Mouse (Mus musculus) embryonic facial prominence, embryonic 11.5 days (tissue): ENCODE measurements at regions not wholly inside any gene's neighbourhood (a gene's known extent, or its start where the extent isn't known, plus 50 kb on each side); places are given as distances from the start of the nearest gene placed in this dataset.

Source experiments
- ATAC-seq: fragments of 200-750 bp; cut with Nextera tagmentation; replicated peaks from 2 replicates; pipeline ENCODE4 v1.8.0; 2017; ENCODE audit warnings: low read depth; ENCODE audit not compliant: insufficient number of reproducible peaks, low FRiP score, low TSS enrichment
- DNase-seq: peaks from one replicate; pipeline ENCODE4 v3.0.0-alpha.2; 2015; ENCODE audit warnings: low spot score
- H3K27ac ChIP-seq: fragments of 300-500 bp; sonication (generic); replicated peaks from 2 replicates; pipeline ENCODE4 v1.5.1; 2014; ENCODE audit warnings: mild to moderate bottlenecking, low read depth, low read length, control low read depth
- H3K27me3 ChIP-seq: fragments of 300-500 bp; sonication (generic); 2 replicates; pipeline ENCODE4 v1.6.1; 2014; ENCODE audit warnings: mild to moderate bottlenecking, low read length, moderate library complexity, mixed read lengths; ENCODE audit not compliant: control insufficient read depth, insufficient read depth
- H3K36me3 ChIP-seq: fragments of 300-500 bp; sonication (generic); replicated peaks from 2 replicates; pipeline ENCODE4 v1.6.1; 2014; ENCODE audit warnings: low read depth, mild to moderate bottlenecking, low read length, moderate library complexity, mixed read lengths; ENCODE audit not compliant: control insufficient read depth, insufficient read depth
- H3K4me1 ChIP-seq: fragments of 300-500 bp; sonication (generic); 2 replicates; pipeline ENCODE4 v1.6.1; 2014; ENCODE audit warnings: low read length, mixed read lengths; ENCODE audit not compliant: control insufficient read depth, insufficient read depth
- H3K4me2 ChIP-seq: fragments of 300-500 bp; sonication (generic); 2 replicates; pipeline ENCODE4 v1.6.1; 2014; ENCODE audit warnings: low read depth, mild to moderate bottlenecking, control low read depth, low read length, moderate library complexity
- H3K4me3 ChIP-seq: fragments of 300-500 bp; sonication (generic); 2 replicates; pipeline ENCODE4 v1.5.1; 2014; ENCODE audit warnings: low read depth, low read length, control low read depth
- H3K9ac ChIP-seq: fragments of 300-500 bp; sonication (generic); replicated peaks from 2 replicates; pipeline ENCODE4 v1.6.1; 2014; ENCODE audit warnings: mild to moderate bottlenecking, control low read depth, low read length
- H3K9me3 ChIP-seq: fragments of 300-500 bp; sonication (generic); replicated peaks from 2 replicates; pipeline ENCODE4 v1.6.1; 2016; ENCODE audit warnings: mild to moderate bottlenecking, low read length, inconsistent platforms, mixed read lengths; ENCODE audit not compliant: control insufficient read depth
- WGBS: fragments of 180-500 bp; shearing (Covaris S2); extraction: QIAGEN DNeasy Blood & Tissue Kit; methylation state at CpG from one replicate; pipeline ENCODE4 v1.1.7; 2014; 5-methylcytosine and 5-hydroxymethylcytosine counted together

DNA sequence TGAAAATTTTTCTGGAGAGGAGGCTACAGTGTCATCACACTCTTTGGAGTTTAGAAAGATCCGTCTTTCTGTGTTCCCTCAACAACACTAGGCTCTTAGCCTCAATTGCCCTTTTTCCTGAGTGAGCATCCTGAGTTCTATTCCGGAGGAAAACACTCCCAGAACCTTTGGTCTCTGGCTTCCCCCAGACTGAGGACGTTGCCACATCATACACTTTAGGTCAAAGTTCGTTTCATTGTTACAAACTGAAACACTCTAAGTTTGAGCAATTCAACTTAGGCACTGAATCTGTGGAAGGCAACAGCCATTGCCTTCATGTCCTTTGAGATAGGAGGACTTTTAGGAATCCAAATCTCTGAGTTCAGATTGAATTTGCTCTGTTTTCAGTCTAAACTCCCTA lies 85.0 kb downstream of the Arl4a start:
- no peaks in the 10 kb centered on the region for H3K9me3 ChIP-seq
- no peaks in the 10 kb centered on the region for H3K36me3 ChIP-seq
- H3K4me2 ChIP-seq = no peak overlapping the region
- no peak overlapping the region for H3K9ac ChIP-seq
- no peak overlapping the region for H3K27ac ChIP-seq
- H3K4me3 ChIP-seq = no peak overlapping the region
- 64% methylated on average over 4 of the region's 4 CpGs for WGBS
- DNase-seq (no peak), ATAC-seq (no peak)
- H3K27me3 ChIP-seq = no peaks in the 10 kb centered on the region
- no peaks in the 10 kb centered on the region for H3K4me1 ChIP-seq

GRCm38 (mm10) chr12:39951911-39952310 lies 85.9 kb downstream of the Arl4a start:
- ATAC-seq = no peak
- Histone ChIP-seq H3K4me2 (no peak overlapping the region), H3K9ac (no peak overlapping the region), H3K4me1 (no peaks in the 10 kb centered on the region), H3K36me3 (no peaks in the 10 kb centered on the region), H3K27me3 (no peaks in the 10 kb centered on the region), H3K4me3 (no peak overlapping the region), H3K27ac (no peak overlapping the region), H3K9me3 (no peaks in the 10 kb centered on the region)
- DNase-seq = no peak
- 92% methylated on average over 6 of the region's 6 CpGs for WGBS

GRCm38 (mm10) chr12:39950270-39950801 lies 87.5 kb downstream of the Arl4a start:
- Histone ChIP-seq H3K9ac (no peak overlapping the region), H3K4me1 (no peaks in the 10 kb centered on the region), H3K4me2 (no peak overlapping the region), H3K27me3 (no peaks in the 10 kb centered on the region), H3K27ac (no peak overlapping the region), H3K4me3 (no peak overlapping the region), H3K36me3 (no peaks in the 10 kb centered on the region), H3K9me3 (no peaks in the 10 kb centered on the region)
- ATAC-seq (no peak), DNase-seq (no peak)
- WGBS = 91% methylated on average over 7 of the region's 7 CpGs

DNA sequence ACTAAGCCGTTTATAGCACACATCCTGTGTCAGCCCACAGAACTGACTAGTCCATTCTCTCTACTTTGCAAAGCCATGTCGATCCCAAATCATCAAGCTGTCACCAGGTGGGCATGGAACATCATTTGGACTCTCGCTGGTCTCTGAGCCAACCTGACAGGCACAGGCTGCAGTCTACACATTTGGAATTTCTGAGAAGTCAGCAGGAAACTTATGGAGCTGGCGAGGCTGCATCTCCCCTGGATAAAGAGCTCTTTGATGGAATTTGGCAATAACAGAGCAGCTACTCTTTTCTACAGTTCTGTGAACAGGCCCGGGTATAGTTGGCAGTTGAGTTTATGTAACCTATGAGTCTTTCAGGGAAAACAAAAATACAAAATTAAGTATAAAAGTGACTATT lies 94.9 kb downstream of the Arl4a start:
- ATAC-seq = no peak
- 71% methylated on average over 5 of the region's 5 CpGs for WGBS
- no peaks in the 10 kb centered on the region for H3K27me3 ChIP-seq
- no peaks in the 10 kb centered on the region for H3K4me1 ChIP-seq
- H3K36me3 ChIP-seq = no peaks in the 10 kb centered on the region
- H3K4me2 ChIP-seq = no peak overlapping the region
- no peak overlapping the region for H3K4me3 ChIP-seq
- H3K27ac ChIP-seq = no peak overlapping the region
- no peaks in the 10 kb centered on the region for H3K9me3 ChIP-seq
- no peak overlapping the region for H3K9ac ChIP-seq
- no peak for DNase-seq

DNA sequence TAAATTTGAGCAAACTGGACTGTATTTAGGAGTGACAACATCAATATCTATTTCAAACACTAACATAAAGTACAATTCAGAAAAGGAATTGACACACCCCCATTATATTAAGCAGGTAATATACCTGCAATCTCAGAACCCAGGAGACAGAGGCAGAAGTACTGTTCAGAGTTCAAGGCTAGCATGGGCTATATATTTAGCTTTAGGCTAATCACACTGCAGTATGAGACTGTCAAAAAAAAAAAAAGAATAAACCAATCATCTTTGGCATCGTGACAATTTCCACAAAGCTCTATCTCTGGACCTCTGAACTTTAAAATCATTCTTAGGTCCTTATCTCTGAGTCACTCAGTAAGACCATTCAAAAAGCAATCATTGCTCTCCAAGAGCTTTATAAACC lies 96.7 kb downstream of the Arl4a start:
- no peak for DNase-seq
- Histone ChIP-seq H3K4me3 (no peak overlapping the region), H3K9ac (no peak overlapping the region), H3K27me3 (no peaks in the 10 kb centered on the region), H3K27ac (no peak overlapping the region), H3K4me1 (no peaks in the 10 kb centered on the region), H3K36me3 (no peaks in the 10 kb centered on the region), H3K9me3 (no peaks in the 10 kb centered on the region), H3K4me2 (no peak overlapping the region)
- WGBS = 94% methylated on average over 1 of the region's 1 CpGs
- ATAC-seq = no peak

DNA sequence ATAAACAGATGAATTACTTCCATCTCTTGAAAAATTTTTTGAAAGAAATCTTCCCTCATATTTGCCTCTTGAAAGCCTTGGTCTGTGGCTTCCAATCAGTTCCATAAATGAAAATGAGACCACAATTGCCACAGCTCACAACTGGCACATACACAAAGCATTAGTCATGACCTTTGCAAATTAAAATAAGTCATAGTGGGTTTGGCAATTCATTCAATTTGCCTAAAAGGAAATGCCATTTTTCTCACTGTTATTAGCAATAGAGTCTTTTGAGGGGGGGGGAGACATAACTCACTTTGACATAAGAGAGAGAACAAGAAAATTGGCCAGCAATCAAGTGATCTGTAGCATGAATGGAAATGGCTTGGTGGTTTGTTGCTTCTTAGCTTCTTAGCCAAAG lies 98.8 kb downstream of the Arl4a start:
- ATAC-seq (no peak), DNase-seq (no peak)
- no peak overlapping the region for H3K4me2 ChIP-seq
- no peaks in the 10 kb centered on the region for H3K9me3 ChIP-seq
- no peak overlapping the region for H3K27ac ChIP-seq
- no peaks in the 10 kb centered on the region for H3K4me1 ChIP-seq
- H3K27me3 ChIP-seq = no peaks in the 10 kb centered on the region
- no peak overlapping the region for H3K9ac ChIP-seq
- no peak overlapping the region for H3K4me3 ChIP-seq
- H3K36me3 ChIP-seq = no peaks in the 10 kb centered on the region

- 91% methylated on average over 2 of the region's 2 CpGs for WGBS
- Histone ChIP-seq H3K27ac (no peak overlapping the region), H3K4me2 (no peak overlapping the region), H3K36me3 (no peaks in the 10 kb centered on the region), H3K9ac (no peak overlapping the region), H3K27me3 (no peaks in the 10 kb centered on the region), H3K4me3 (no peak overlapping the region), H3K9me3 (no peaks in the 10 kb centered on the region), H3K4me1 (no peaks in the 10 kb centered on the region)
- DNase-seq = no peak
- ATAC-seq = no peak
These were observed 99.6 kb downstream of the Arl4a start for GRCm38 (mm10) chr12:39938211-39938610.

GRCm38 (mm10) chr12:39936331-39936730 lies 101.5 kb downstream of the Arl4a start:
- H3K9ac ChIP-seq = no peak overlapping the region

More at GRCm38 (mm10) chr12:39936331-39936730, 101.5 kb downstream of the Arl4a start:
- DNase-seq (no peak), ATAC-seq (no peak)
- H3K4me2 ChIP-seq = no peak overlapping the region
- no peaks in the 10 kb centered on the region for H3K4me1 ChIP-seq
- H3K9me3 ChIP-seq = no peaks in the 10 kb centered on the region
- no peaks in the 10 kb centered on the region for H3K36me3 ChIP-seq
- H3K27me3 ChIP-seq = no peaks in the 10 kb centered on the region
- no peak overlapping the region for H3K4me3 ChIP-seq
- H3K27ac ChIP-seq = no peak overlapping the region
- WGBS = 57% methylated on average over 11 of the region's 11 CpGs
